9 mouse cellular contexts compared by ENCODE assay signal in the genomic region with DNA sequence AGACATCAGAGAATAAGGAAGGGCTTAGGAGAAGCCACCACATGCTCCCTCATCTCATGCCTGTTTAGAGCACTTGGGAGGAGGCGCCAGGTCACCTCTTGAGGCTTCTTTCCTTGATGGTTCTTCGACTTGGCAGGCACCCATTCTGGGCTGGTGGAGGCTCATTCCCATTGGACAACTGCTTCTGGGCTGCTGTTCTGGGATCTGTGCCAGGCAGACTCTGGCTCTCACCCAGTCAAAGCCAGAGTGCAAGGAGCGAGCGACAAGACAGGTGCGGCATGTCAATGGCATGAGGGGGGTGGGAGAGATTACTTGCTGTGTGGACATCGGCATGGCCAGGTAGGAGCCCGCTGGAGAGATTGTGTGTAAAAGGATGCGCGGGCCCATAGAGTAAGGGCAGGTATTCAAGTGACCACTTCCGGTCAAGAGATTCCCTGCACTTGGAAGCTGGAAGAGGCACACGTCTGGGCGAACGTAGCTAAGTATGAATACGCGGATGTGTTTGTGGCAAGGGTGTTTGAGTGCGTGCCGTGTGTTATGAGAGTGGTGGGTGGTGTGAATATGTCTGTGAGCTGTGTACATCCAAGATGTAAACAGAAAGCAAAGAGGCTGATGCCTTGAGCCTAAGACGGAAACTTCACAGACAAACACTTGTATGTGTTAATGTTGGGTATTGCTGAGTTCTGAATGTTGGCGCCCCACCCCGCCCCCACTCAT. TPM values are rescaled to one million over a fixed set of nuclear protein-coding genes. Genes with fewer than 3 reads are reported as not detected.
DNase-seq lines count a peak whose midpoint lies in the region; ATAC-seq lines count a peak whose summit lies in the region.
"Had no signal": no experiment of that assay in that cellular context is flagged by ENCODE, and none has a peak within 500 bp of the region (broad histone marks: within the 10 kb centered on the region; RNA-seq: fewer than 3 reads in every experiment).

No protein-coding gene starts in this region.

- ATAC-seq in liver, embryonic 12.5 days: no peak

- whole genome bisulfite sequencing in liver, embryonic 12.5 days (ENCODE audit: insufficient replicate concordance): 86% methylated on average over 20 of the region's 20 CpGs

- H3K9ac ChIP-seq in liver, embryonic 12.5 days: no peak overlapping the region
- H3K9ac ChIP-seq: liver, embryonic 13.5 days had no signal

- peaks cover 6% of the 10 kb centered on the region; the same call in 1 of the 2 replicates for H3K9me3 ChIP-seq in liver, embryonic 12.5 days (replicated peaks)
- H3K9me3 ChIP-seq: liver, embryonic 13.5 days had no signal

- no peak overlapping the region for H3K4me3 ChIP-seq in liver, embryonic 12.5 days
- H3K4me3 ChIP-seq: liver, embryonic 13.5 days had no signal

- no peak overlapping the region for H3K4me2 ChIP-seq in liver, embryonic 12.5 days
- H3K4me2 ChIP-seq: liver, embryonic 13.5 days had no signal

- DNase-seq in left cerebral cortex, postnatal 4 days: peak; percentile 72
- DNase-seq in left cerebral cortex, adult 9 months (ENCODE audit: low spot score in 2 of 2): no peak
- DNase-seq in adrenal gland, postnatal 25 days: peak; percentile 66
- DNase-seq in gastrocnemius, postnatal 25 days: peak; percentile 49
- DNase-seq in kidney, postnatal 14 days: peak; percentile 82
- DNase-seq in embryo, embryonic 9.5 days (ENCODE audit: extremely low spot score): no peak
- no peak for DNase-seq in B cell, adult 2 months
- DNase-seq: liver, embryonic 13.5 days had no signal

- intact Hi-C loops in left cerebral cortex, postnatal 4 days (cut with DNase I): no loop called here

- no peak overlapping the region for H3K27ac ChIP-seq in liver, embryonic 12.5 days
- H3K27ac ChIP-seq: liver, embryonic 13.5 days had no signal

- no peaks in the 10 kb centered on the region for H3K27me3 ChIP-seq in liver, embryonic 12.5 days (replicated peaks)
- H3K27me3 ChIP-seq: liver, embryonic 13.5 days had no signal

- no peaks in the 10 kb centered on the region for H3K36me3 ChIP-seq in liver, embryonic 12.5 days
- H3K36me3 ChIP-seq: liver, embryonic 13.5 days had no signal

- H3K4me1 ChIP-seq in liver, embryonic 12.5 days: no peaks in the 10 kb centered on the region
- H3K4me1 ChIP-seq: liver, embryonic 13.5 days had no signal

RNA-seq across cellular contexts. Expression of gene Lrrn2, which starts 35.8 kb away (rescaled TPM):
- 100 to 1,000 TPM; 101 to 117 TPM for total RNA-seq in left cerebral cortex, postnatal 4 days (2021)
- total RNA-seq in adrenal gland, postnatal 25 days (2021): 9.4 and 9.7 TPM in 2 replicates
- total RNA-seq in gastrocnemius, postnatal 25 days (2021): 1 to 10 TPM; 1.1 to 1.3 TPM
- 0.55 and 0.62 TPM in 2 replicates for polyA plus RNA-seq in liver, embryonic 12.5 days (2016; fragmentation: Nextera tagmentation; extraction: Ambion mirVana)

Comparison
In these comparisons a context has a peak if more than half of its experiments do, and no peak if none do; other contexts are left out.
1. DNase-seq: peak in left cerebral cortex, postnatal 4 days (single experiment), adrenal gland, postnatal 25 days (single experiment), gastrocnemius, postnatal 25 days (single experiment) and kidney, postnatal 14 days (single experiment); none in left cerebral cortex, adult 9 months (0 of 2), embryo, embryonic 9.5 days (single experiment) and B cell, adult 2 months (0 of 2).